Mouse (Mus musculus): ENCODE measurements at regions not wholly inside any gene's neighbourhood (a gene's known extent, or its start where the extent isn't known, plus 50 kb on each side); places are given as distances from the start of the nearest gene placed in this dataset.

- Histone ChIP-seq H3K4me1 (ENCODE audit: control insufficient read depth, insufficient read depth, low read length) (no peaks in the 10 kb centered on the region; the same call in none of the 2 replicates), H3K27ac (ENCODE audit: control insufficient read depth, insufficient read depth, low read depth, low read length) (no peak overlapping the region), H3K27me3 (ENCODE audit: control insufficient read depth, insufficient read depth, low read length) (no peaks in the 10 kb centered on the region), H3K36me3 (ENCODE audit: control insufficient read depth, insufficient read depth, low read length) (no peaks in the 10 kb centered on the region), H3K4me3 (ENCODE audit: control insufficient read depth, low read depth, low read length) (no peak overlapping the region)
- TF ChIP-seq CTCF (IDR thresholded peaks at IDR 0.05; ENCODE audit: control insufficient read depth, insufficient read depth, insufficient replicate concordance, low read depth, low read length) (no peak), POLR2A (IDR thresholded peaks at IDR 0.05; ENCODE audit: control insufficient read depth, low read depth, low read length) (no peak)
These were observed 105.5 kb upstream of the Mkln1 start for GRCm38 (mm10) chr6:31293008-31293407.

- TF ChIP-seq POLR2A (IDR thresholded peaks at IDR 0.05; ENCODE audit: control insufficient read depth, low read depth, low read length), result no peak
- TF ChIP-seq CTCF (IDR thresholded peaks at IDR 0.05; ENCODE audit: control insufficient read depth, insufficient read depth, insufficient replicate concordance, low read depth, low read length), result no peak
- Histone ChIP-seq H3K36me3 (ENCODE audit: control insufficient read depth, insufficient read depth, low read length) (no peaks in the 10 kb centered on the region), H3K27ac (ENCODE audit: control insufficient read depth, insufficient read depth, low read depth, low read length) (no peak overlapping the region)
These were observed 99.1 kb upstream of the Mkln1 start for GRCm38 (mm10) chr6:31299395-31299794.

GRCm38 (mm10) chr6:31305736-31306135, 92.8 kb upstream of the Mkln1 start:
- Histone ChIP-seq H3K4me3 (ENCODE audit: control insufficient read depth, low read depth, low read length) (no peak overlapping the region), H3K36me3 (ENCODE audit: control insufficient read depth, insufficient read depth, low read length) (no peaks in the 10 kb centered on the region), H3K4me1 (ENCODE audit: control insufficient read depth, insufficient read depth, low read length) (no peaks in the 10 kb centered on the region), H3K27me3 (ENCODE audit: control insufficient read depth, insufficient read depth, low read length) (no peaks in the 10 kb centered on the region), H3K27ac (ENCODE audit: control insufficient read depth, insufficient read depth, low read depth, low read length) (no peak overlapping the region)
- TF ChIP-seq CTCF (IDR thresholded peaks at IDR 0.05; ENCODE audit: control insufficient read depth, insufficient read depth, insufficient replicate concordance, low read depth, low read length) (no peak), POLR2A (IDR thresholded peaks at IDR 0.05; ENCODE audit: control insufficient read depth, low read depth, low read length) (no peak)

More at GRCm38 (mm10) chr6:31299395-31299794, 99.1 kb upstream of the Mkln1 start:
- H3K4me3 ChIP-seq (ENCODE audit: control insufficient read depth, low read depth, low read length), result no peak overlapping the region
- H3K27me3 ChIP-seq (ENCODE audit: control insufficient read depth, insufficient read depth, low read length), result no peaks in the 10 kb centered on the region
- H3K4me1 ChIP-seq (ENCODE audit: control insufficient read depth, insufficient read depth, low read length), result no peaks in the 10 kb centered on the region

GRCm38 (mm10) chr6:31307047-31307633, 91.4 kb upstream of the Mkln1 start:
- no peaks in the 10 kb centered on the region for H3K27me3 ChIP-seq (ENCODE audit: control insufficient read depth, insufficient read depth, low read length)
- TF ChIP-seq POLR2A (IDR thresholded peaks at IDR 0.05; ENCODE audit: control insufficient read depth, low read depth, low read length), result no peak
- TF ChIP-seq CTCF (IDR thresholded peaks at IDR 0.05; ENCODE audit: control insufficient read depth, insufficient read depth, insufficient replicate concordance, low read depth, low read length), result no peak
- no peaks in the 10 kb centered on the region for H3K36me3 ChIP-seq (ENCODE audit: control insufficient read depth, insufficient read depth, low read length)
- no peak overlapping the region for H3K4me3 ChIP-seq (ENCODE audit: control insufficient read depth, low read depth, low read length)
- no peak overlapping the region for H3K27ac ChIP-seq (ENCODE audit: control insufficient read depth, insufficient read depth, low read depth, low read length)
- H3K4me1 ChIP-seq (ENCODE audit: control insufficient read depth, insufficient read depth, low read length), result no peaks in the 10 kb centered on the region

- Histone ChIP-seq H3K36me3 (ENCODE audit: control insufficient read depth, insufficient read depth, low read length) (no peaks in the 10 kb centered on the region), H3K4me1 (ENCODE audit: control insufficient read depth, insufficient read depth, low read length) (no peaks in the 10 kb centered on the region), H3K27ac (ENCODE audit: control insufficient read depth, insufficient read depth, low read depth, low read length) (no peak overlapping the region), H3K27me3 (ENCODE audit: control insufficient read depth, insufficient read depth, low read length) (no peaks in the 10 kb centered on the region), H3K4me3 (ENCODE audit: control insufficient read depth, low read depth, low read length) (no peak overlapping the region)
- TF ChIP-seq CTCF (IDR thresholded peaks at IDR 0.05; ENCODE audit: control insufficient read depth, insufficient read depth, insufficient replicate concordance, low read depth, low read length) (no peak), POLR2A (IDR thresholded peaks at IDR 0.05; ENCODE audit: control insufficient read depth, low read depth, low read length) (no peak)
These were observed 90.6 kb upstream of the Mkln1 start for GRCm38 (mm10) chr6:31307899-31308298.

GRCm38 (mm10) chr6:31310660-31311059, 87.9 kb upstream of the Mkln1 start:
- Histone ChIP-seq H3K36me3 (ENCODE audit: control insufficient read depth, insufficient read depth, low read length) (no peaks in the 10 kb centered on the region), H3K4me1 (ENCODE audit: control insufficient read depth, insufficient read depth, low read length) (no peaks in the 10 kb centered on the region), H3K4me3 (ENCODE audit: control insufficient read depth, low read depth, low read length) (no peak overlapping the region), H3K27me3 (ENCODE audit: control insufficient read depth, insufficient read depth, low read length) (no peaks in the 10 kb centered on the region), H3K27ac (ENCODE audit: control insufficient read depth, insufficient read depth, low read depth, low read length) (no peak overlapping the region)
- TF ChIP-seq POLR2A (IDR thresholded peaks at IDR 0.05; ENCODE audit: control insufficient read depth, low read depth, low read length) (no peak), CTCF (IDR thresholded peaks at IDR 0.05; ENCODE audit: control insufficient read depth, insufficient read depth, insufficient replicate concordance, low read depth, low read length) (no peak)

GRCm38 (mm10) chr6:31313869-31314470, 84.6 kb upstream of the Mkln1 start:
- H3K4me3 ChIP-seq (ENCODE audit: control insufficient read depth, low read depth, low read length), result no peak overlapping the region
- H3K36me3 ChIP-seq (ENCODE audit: control insufficient read depth, insufficient read depth, low read length), result no peaks in the 10 kb centered on the region
- TF ChIP-seq CTCF (IDR thresholded peaks at IDR 0.05; ENCODE audit: control insufficient read depth, insufficient read depth, insufficient replicate concordance, low read depth, low read length) (no peak), POLR2A (IDR thresholded peaks at IDR 0.05; ENCODE audit: control insufficient read depth, low read depth, low read length) (no peak)
- H3K27ac ChIP-seq (ENCODE audit: control insufficient read depth, insufficient read depth, low read depth, low read length), result no peak overlapping the region
- H3K4me1 ChIP-seq (ENCODE audit: control insufficient read depth, insufficient read depth, low read length), result peaks cover 15% of the 10 kb centered on the region
- H3K27me3 ChIP-seq (ENCODE audit: control insufficient read depth, insufficient read depth, low read length), result no peaks in the 10 kb centered on the region
